ENCODE assay signal across 10 mouse cellular contexts in the genomic region with DNA sequence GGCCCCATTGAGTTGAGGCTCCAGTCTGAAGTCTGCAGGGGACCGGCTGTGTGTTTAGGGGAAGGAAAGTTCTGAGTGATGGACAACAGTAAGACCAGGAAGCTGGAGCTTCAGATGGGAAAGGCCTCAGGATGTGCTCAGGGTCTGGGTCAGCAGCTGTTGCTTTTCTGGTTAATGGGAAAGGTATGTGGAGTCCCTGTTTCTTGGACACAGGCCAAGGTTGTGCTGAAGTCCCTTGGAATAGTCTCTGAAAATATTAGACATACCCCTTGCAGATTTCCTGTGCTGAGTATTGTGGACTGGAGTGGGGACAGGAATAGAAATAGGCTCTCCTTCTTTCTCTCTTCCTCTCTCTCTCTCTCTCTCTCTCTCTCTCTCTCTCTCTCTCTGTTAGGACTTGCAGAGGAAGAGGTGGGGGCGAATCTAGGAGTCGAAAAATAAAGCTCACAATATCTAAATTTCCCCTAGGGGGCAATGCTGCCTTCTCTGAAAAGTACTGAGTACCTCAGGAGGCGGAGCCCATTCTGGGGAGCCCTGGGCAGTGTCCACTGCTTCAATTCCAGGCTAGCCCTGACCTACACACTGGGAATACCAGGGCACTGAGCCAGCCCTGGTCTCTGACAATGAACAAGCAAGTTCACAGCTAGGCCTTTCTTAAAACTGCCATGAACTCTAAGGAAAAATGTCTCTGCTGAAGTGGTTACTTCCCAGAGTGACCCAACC. TPM values are rescaled to one million over a fixed set of nuclear protein-coding genes. Genes with fewer than 3 reads are reported as not detected.
DNase-seq lines count a peak whose midpoint lies in the region; ATAC-seq and TF ChIP-seq lines count a peak whose summit lies in the region.
"Not testable (repeated sequence)": the region's sequence is repeated elsewhere in the genome, so short reads cannot be mapped to it uniquely, and the experiment has no call there.
"Had no signal": no experiment of that assay in that cellular context is flagged by ENCODE, and none has a peak within 500 bp of the region (broad histone marks: within the 10 kb centered on the region; RNA-seq: fewer than 3 reads in every experiment).

No protein-coding gene starts in this region.

- not testable (repeated sequence) for H3K4me3 ChIP-seq in CH12.LX (replicated peaks in 1 of 3; ENCODE audit: low read depth in 2 of 3, low read length in 2 of 3, poor library complexity in 1 of 3); embryonic fibroblast, embryonic 13.5 days (ENCODE audit: insufficient read depth, low read length); heart, embryonic 12.5 days; layer of hippocampus, adult 2 months; lung, postnatal 0 days (ENCODE audit: low read depth, low read length); stomach, embryonic 16.5 days (replicated peaks; ENCODE audit: low read length)

- not testable (repeated sequence) for H3K9ac ChIP-seq in CH12.LX (ENCODE audit: insufficient read depth, low read depth); heart, embryonic 12.5 days; lung, postnatal 0 days (replicated peaks; ENCODE audit: low read depth); stomach, embryonic 16.5 days (ENCODE audit: low read length)

- H3K36me3 ChIP-seq in CH12.LX (replicated peaks in 1 of 2; ENCODE audit: control insufficient read depth in 1 of 2, insufficient read depth in 1 of 2, low read length in 1 of 2); heart, embryonic 12.5 days; lung, postnatal 0 days (ENCODE audit: insufficient read depth, low read length); stomach, embryonic 16.5 days (ENCODE audit: control insufficient read depth, insufficient read depth, low read length): not testable (repeated sequence)

- TF ChIP-seq POLR2A in CH12.LX (IDR thresholded peaks at IDR 0.05; ENCODE audit: low read depth, low read length); embryonic fibroblast, embryonic 13.5 days (IDR thresholded peaks at IDR 0.05; ENCODE audit: low read depth, low read length): not testable (repeated sequence)

- DNase-seq in CH12.LX (ENCODE audit: extremely low read depth) = peak; percentile 33
- peak; percentile 78 for DNase-seq in adrenal gland, postnatal 10 days
- peak; percentile 44 for DNase-seq in kidney, adult 11 months
- not testable (repeated sequence) for DNase-seq in layer of hippocampus, adult 2 months (ENCODE audit: low spot score in 2 of 2)
- peak; percentile 63 for DNase-seq in lung, postnatal 0 days (ENCODE audit: low spot score)

- WGBS in heart, embryonic 12.5 days = 36% methylated on average over 4 of the region's 4 CpGs
- 34% methylated on average over 4 of the region's 4 CpGs for WGBS in lung, postnatal 0 days
- 44% methylated on average over 4 of the region's 4 CpGs for WGBS in stomach, embryonic 16.5 days

- TF ChIP-seq RAD21 in CH12.LX (IDR thresholded peaks at IDR 0.05; ENCODE audit: low read depth, low read length) = peak; percentile 70

- dilution Hi-C loops in CH12.LX (cut with MboI; ENCODE audit: extremely low pct_ligation_motif_present, extremely low pct_unique_long_range_greater_than_20kb, low sequenced_read_pairs) = not testable (repeated sequence)

- peak; percentile 51 for ATAC-seq in heart, embryonic 12.5 days (ENCODE audit: insufficient number of reproducible peaks, low FRiP score)
- ATAC-seq in lung, postnatal 0 days = peak; percentile 66
- peak; percentile 52; the same call in 1 of the 2 replicates for ATAC-seq in stomach, embryonic 16.5 days (ENCODE audit: insufficient read depth, low FRiP score)

- not testable (repeated sequence) for TF ChIP-seq EP300 in CH12.LX (IDR thresholded peaks at IDR 0.05; ENCODE audit: low read length); lung, postnatal 0 days (IDR thresholded peaks at IDR 0.05)

- H3K27ac ChIP-seq in CH12.LX (ENCODE audit: insufficient read depth, low read depth); layer of hippocampus, adult 2 months; lung, postnatal 0 days (ENCODE audit: low read length): not testable (repeated sequence)
- H3K27ac ChIP-seq in embryonic fibroblast, embryonic 13.5 days (ENCODE audit: insufficient read depth, low read length) = peak overlapping the region; percentile 62; the same call in 1 of the 2 replicates
- peak overlapping the region; percentile 80 for H3K27ac ChIP-seq in heart, embryonic 12.5 days (ENCODE audit: poor library complexity, severe bottlenecking)
- H3K27ac ChIP-seq in stomach, embryonic 16.5 days (ENCODE audit: low read length) = peak overlapping the region; percentile 34; the same call in 1 of the 2 replicates

- in situ Hi-C loops in CH12.LX (cut with MboI; ENCODE audit: low pct_ligation_motif_present, low pct_unique_long_range_greater_than_20kb, low sequenced_read_pairs) = loop anchor here (5.0 kb wide), 1 partner anchor 42 kb away; no protein-coding TSS in a partner anchor

- H3K4me1 ChIP-seq in CH12.LX (ENCODE audit: control insufficient read depth in 1 of 2, insufficient read depth in 2 of 2) = peaks cover 0 to 19% of the 10 kb centered on the region in 2 experiments; a peak in 2 of 4 replicates
- peaks cover 11% of the 10 kb centered on the region for H3K4me1 ChIP-seq in embryonic fibroblast, embryonic 13.5 days (ENCODE audit: control insufficient read depth, insufficient read depth, low read length)
- H3K4me1 ChIP-seq in heart, embryonic 12.5 days (replicated peaks) = peaks cover 63% of the 10 kb centered on the region
- H3K4me1 ChIP-seq in lung, postnatal 0 days (ENCODE audit: insufficient read depth, low read depth, low read length) = not testable (repeated sequence)
- peaks cover 13% of the 10 kb centered on the region for H3K4me1 ChIP-seq in stomach, embryonic 16.5 days (ENCODE audit: control insufficient read depth, insufficient read depth, low read length)

- H3K9me3 ChIP-seq in CH12.LX (replicated peaks; ENCODE audit: low read length); heart, embryonic 12.5 days (replicated peaks); lung, postnatal 0 days (ENCODE audit: low read length); stomach, embryonic 16.5 days (replicated peaks; ENCODE audit: control insufficient read depth, low read length): not testable (repeated sequence)

- peak in 1 of 2 experiments; percentile 71; a peak in 2 of 4 replicates for TF ChIP-seq CTCF in CH12.LX (conservative IDR thresholded peaks at IDR 0.05 in 1 of 2, IDR thresholded peaks at IDR 0.05 in 1 of 2; ENCODE audit: low read depth in 2 of 2, low read length in 2 of 2)
- TF ChIP-seq CTCF in embryonic fibroblast, embryonic 13.5 days (IDR thresholded peaks at IDR 0.05; ENCODE audit: borderline replicate concordance, insufficient read depth, low read length) = not testable (repeated sequence)
- peak; percentile 70 for TF ChIP-seq CTCF in layer of hippocampus, adult 2 months (conservative IDR thresholded peaks at IDR 0.05)
- TF ChIP-seq CTCF in lung, postnatal 0 days (IDR thresholded peaks at IDR 0.05) = peak; percentile 54

- H3K79me2 ChIP-seq in CH12.LX (replicated peaks; ENCODE audit: control insufficient read depth, extremely low read depth, insufficient read depth, poor library complexity, severe bottlenecking) = not testable (repeated sequence)

- H3K4me2 ChIP-seq in CH12.LX (ENCODE audit: insufficient read depth, low read depth, poor library complexity, severe bottlenecking); heart, embryonic 12.5 days; lung, postnatal 0 days (replicated peaks; ENCODE audit: low read depth, low read length); stomach, embryonic 16.5 days (ENCODE audit: low read depth, low read length): not testable (repeated sequence)

- not testable (repeated sequence) for H3K27me3 ChIP-seq in CH12.LX (replicated peaks); heart, embryonic 12.5 days (replicated peaks); lung, postnatal 0 days (replicated peaks; ENCODE audit: insufficient read depth, low read length); stomach, embryonic 16.5 days (ENCODE audit: control insufficient read depth, insufficient read depth, low read length)

TF ChIP-seq in CH12.LX, 34 proteins besides CTCF, POLR2A, EP300 and RAD21:
- TF ChIP-seq MAZ (IDR thresholded peaks at IDR 0.05; ENCODE audit: low read depth, low read length) (peak; percentile 75), SMC3 (IDR thresholded peaks at IDR 0.05; ENCODE audit: low read depth, low read length) (peak; percentile 49)

RNA-seq across cellular contexts. Expression of gene Dysf, which starts 6.7 kb away (rescaled TPM):
- 0.34 and 0.38 TPM in 2 replicates for total RNA-seq in CH12.LX (2012; rRNA removed)
- total RNA-seq in CH12.LX (2014; rRNA removed) = 0.05 and 0.09 TPM in 2 replicates
- 0.39 and 0.59 TPM in 2 replicates for polyA plus RNA-seq in CH12.LX (2012; ENCODE audit: insufficient read length, low read depth)
- total RNA-seq in adrenal gland, postnatal 10 days (2021) = 10 to 100 TPM; 35.0 to 51.6 TPM
- polyA plus RNA-seq in embryonic fibroblast, embryonic 13.5 days (2011; ENCODE audit: insufficient read length, low read depth, missing spikeins) = 39.8 and 65.1 TPM in 2 replicates
- 17.6 and 17.9 TPM in 2 replicates for polyA plus RNA-seq in heart, embryonic 12.5 days (2016; fragmentation: Nextera tagmentation; extraction: Ambion mirVana)
- 1 to 10 TPM; 1.6 to 3.6 TPM for total RNA-seq in layer of hippocampus, adult 2 months (2021)
- 6.3 and 6.6 TPM in 2 replicates for polyA plus RNA-seq in lung, postnatal 0 days (2015; fragmentation: Nextera tagmentation; extraction: Ambion mirVana)
- polyA plus RNA-seq in stomach, embryonic 16.5 days (2015; fragmentation: Nextera tagmentation; extraction: Ambion mirVana) = 9.6 and 11.5 TPM in 2 replicates
- total RNA-seq: megakaryocyte-erythroid progenitor cell, adult 5-6 weeks had no signal
- polyA plus RNA-seq: CD4-positive, CD25-positive, alpha-beta regulatory T cell, adult 4 months had no signal
